Mouse (Mus musculus) olfactory bulb, adult 2 months (tissue): ENCODE data around the gene Vipr2.

Experiments
- CTCF ChIP-seq: fragments of 200-500 bp; IDR thresholded peaks from 2 replicates; pipeline ENCODE4 v1.5.1; 2012; ENCODE audit warnings: low read depth, mild to moderate bottlenecking, low read length, moderate library complexity; ENCODE audit not compliant: insufficient read depth
- POLR2A ChIP-seq: fragments of 200-500 bp; IDR thresholded peaks from 2 replicates; pipeline ENCODE4 v1.6.1; 2012; ENCODE audit warnings: mild to moderate bottlenecking, low read depth, low read length, moderate library complexity; ENCODE audit not compliant: insufficient read depth

- TF ChIP-seq POLR2A: no peak
- TF ChIP-seq CTCF: no peak
These were observed 42.2 kb upstream of the Vipr2 start for GRCm38 (mm10) chr12:116035346-116035745.
